Mouse (Mus musculus) neural tube, embryonic 11.5 days (tissue): Measurements from ENCODE around the gene Edar. TPM values are rescaled to one million over a fixed set of nuclear protein-coding genes. Genes with fewer than 3 reads are reported as not detected.

ENCODE experiments used
- ATAC-seq: fragments of 200-750 bp; cut with Nextera tagmentation; 2 replicates; pipeline ENCODE4 v1.8.0; 2017; ENCODE audit warnings: moderate number of reproducible peaks, mild to moderate bottlenecking, moderate TSS enrichment, moderate library complexity; ENCODE audit not compliant: insufficient read depth, low FRiP score, low TSS enrichment
- DNase-seq: peaks from one replicate; pipeline ENCODE4 v3.0.0-alpha.2; 2015; ENCODE audit warnings: low spot score
- H3K27ac ChIP-seq: fragments of 300-500 bp; sonication (generic); 2 replicates; pipeline ENCODE4 v1.5.1; 2014; ENCODE audit warnings: low read depth, mild to moderate bottlenecking, low read length
- H3K27me3 ChIP-seq: fragments of 300-500 bp; sonication (generic); 2 replicates; pipeline ENCODE4 v1.6.1; 2014; ENCODE audit warnings: mild to moderate bottlenecking, low read length, mixed read lengths; ENCODE audit not compliant: control insufficient read depth, insufficient read depth
- H3K36me3 ChIP-seq: fragments of 300-500 bp; sonication (generic); 2 replicates; pipeline ENCODE4 v1.6.1; 2014; ENCODE audit warnings: mild to moderate bottlenecking, low read length, moderate library complexity, mixed read lengths; ENCODE audit not compliant: control insufficient read depth, insufficient read depth
- H3K4me1 ChIP-seq: fragments of 300-500 bp; sonication (generic); 2 replicates; pipeline ENCODE4 v1.6.1; 2014; ENCODE audit warnings: low read length, mixed read lengths; ENCODE audit not compliant: control insufficient read depth, insufficient read depth
- H3K4me2 ChIP-seq: fragments of 300-500 bp; sonication (generic); 2 replicates; pipeline ENCODE4 v1.6.1; 2014; ENCODE audit warnings: low read depth, mild to moderate bottlenecking, moderate library complexity
- H3K4me3 ChIP-seq: fragments of 300-500 bp; sonication (generic); 2 replicates; pipeline ENCODE4 v1.5.1; 2014; ENCODE audit warnings: low read depth, low read length
- H3K9ac ChIP-seq: fragments of 300-500 bp; sonication (generic); 2 replicates; pipeline ENCODE4 v1.6.1; 2014; ENCODE audit warnings: mild to moderate bottlenecking, low read length
- H3K9me3 ChIP-seq: fragments of 300-500 bp; sonication (generic); 2 replicates; pipeline ENCODE4 v1.6.1; 2016; ENCODE audit warnings: low read length; ENCODE audit not compliant: control insufficient read depth
- WGBS: fragments of 180-500 bp; shearing (Covaris S2); extraction: QIAGEN DNeasy Blood & Tissue Kit; methylation state at CpG from one replicate; pipeline ENCODE4 v1.1.7; 2014; 5-methylcytosine and 5-hydroxymethylcytosine counted together
- polyA plus RNA-seq: library from polyadenylated mRNA; unstranded; fragments of >200 nt; fragmentation: Nextera tagmentation; extraction: Ambion mirVana; gene quantifications from 2 replicates; pipeline ENCODE4 v1.2.1, GENCODE M21; 2014

The Edar gene
- polyA plus RNA-seq, 1 experiment from 2014 or later = 0.32 TPM

- Histone ChIP-seq H3K4me3 (no peak overlapping the region), H3K4me2 (no peak overlapping the region), H3K9ac (no peak overlapping the region), H3K36me3 (no peaks in the 10 kb centered on the region), H3K4me1 (no peaks in the 10 kb centered on the region), H3K27me3 (no peaks in the 10 kb centered on the region), H3K9me3 (no peaks in the 10 kb centered on the region), H3K27ac (no peak overlapping the region)
- no peak for ATAC-seq
- DNase-seq = no peak
- WGBS = 69% methylated on average over 10 of the region's 10 CpGs
Measured at GRCm38 (mm10) chr10:58641631-58642030, 33.8 kb downstream of the Edar start.

DNA sequence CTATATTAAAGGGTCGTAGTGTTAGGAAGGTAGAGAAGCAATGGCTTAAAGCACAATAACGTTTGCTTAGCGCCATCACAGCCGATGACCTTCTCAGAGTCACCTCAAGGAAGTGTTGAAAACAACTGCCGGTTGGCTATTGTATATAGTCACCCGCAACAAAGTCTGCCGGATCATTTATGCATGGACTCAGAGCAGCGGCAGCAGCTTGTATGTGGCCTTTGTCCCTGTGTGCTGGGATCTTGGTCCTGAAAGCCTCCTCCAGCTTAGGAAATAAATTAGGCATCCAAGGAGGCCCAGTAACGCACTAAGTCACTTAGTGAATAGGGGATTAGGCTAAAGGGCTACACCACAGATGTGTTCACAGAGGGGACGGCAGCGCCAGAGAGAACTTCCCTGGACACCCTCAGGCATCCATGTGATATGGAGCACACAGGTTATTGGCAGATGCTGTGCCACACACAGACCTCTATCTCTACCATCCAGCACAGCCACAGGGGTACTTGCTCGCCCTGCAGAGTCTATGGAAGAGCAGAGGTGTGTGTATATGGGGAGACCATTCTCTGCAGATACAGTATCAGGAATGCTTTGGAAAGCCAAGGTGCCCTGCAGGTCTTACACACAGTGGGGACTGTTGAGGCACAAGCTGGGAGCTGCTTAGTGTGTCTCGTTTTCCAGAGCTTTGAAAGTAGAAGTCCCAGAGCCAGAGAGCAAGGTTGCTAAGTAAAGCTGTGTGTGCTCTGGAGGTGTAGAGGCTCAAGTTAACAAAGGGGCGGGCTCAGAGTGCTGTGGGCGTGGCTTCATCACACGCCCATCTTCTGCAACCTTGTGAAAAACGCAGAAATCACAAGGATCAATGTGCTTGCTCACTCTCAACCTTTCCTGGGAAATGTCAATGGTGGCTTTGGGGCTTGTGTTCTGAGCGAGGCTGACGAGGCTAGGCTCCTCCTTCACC, 34.7 kb downstream of the Edar start:
- Histone ChIP-seq H3K4me2 (no peak overlapping the region), H3K27ac (no peak overlapping the region), H3K36me3 (no peaks in the 10 kb centered on the region), H3K4me3 (no peak overlapping the region), H3K27me3 (no peaks in the 10 kb centered on the region), H3K9me3 (no peaks in the 10 kb centered on the region), H3K9ac (no peak overlapping the region), H3K4me1 (0 out of 2 replicates have a peak, but pooled peaks cover 3% of the 10 kb centered on the region)
- 47% methylated on average over 19 of the region's 19 CpGs for WGBS
- ATAC-seq (no peak), DNase-seq (no peak)

GRCm38 (mm10) chr10:58639291-58639690, 36.2 kb downstream of the Edar start:
- 77% methylated on average over 6 of the region's 6 CpGs for WGBS

DNA sequence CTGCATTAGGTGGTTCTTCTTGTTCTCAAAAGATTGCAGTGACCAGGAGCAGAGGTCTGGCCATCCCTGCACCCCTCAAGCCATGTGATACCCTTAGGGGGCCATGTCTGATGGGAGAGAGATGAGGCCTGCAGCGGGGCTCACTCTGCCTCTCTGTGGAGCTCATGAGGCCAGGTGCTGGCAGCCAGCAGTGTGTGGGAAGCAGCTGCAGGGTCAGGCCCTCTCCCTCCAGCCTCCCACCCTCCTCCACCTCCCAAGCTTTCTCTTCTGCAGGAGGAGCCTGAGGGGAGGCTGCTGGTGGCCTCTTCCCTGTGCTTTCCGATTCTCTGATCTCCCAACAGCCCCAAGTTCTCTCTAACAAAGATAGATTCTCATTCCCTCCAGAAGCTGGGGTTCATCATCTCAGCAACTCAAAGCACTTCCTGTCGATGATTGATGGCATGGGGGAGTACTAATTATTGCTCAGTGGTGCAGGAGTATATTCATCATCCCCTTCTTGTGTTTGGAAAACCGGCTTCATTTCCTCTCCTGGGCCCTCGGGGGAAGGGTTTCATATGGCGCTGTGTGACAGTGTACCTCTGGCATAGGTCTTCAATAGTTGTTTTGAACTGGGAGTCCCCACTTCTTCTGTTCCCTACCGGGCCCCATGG, 38.9 kb downstream of the Edar start:
- H3K4me2 ChIP-seq = no peak overlapping the region
- no peaks in the 10 kb centered on the region for H3K9me3 ChIP-seq
- no peaks in the 10 kb centered on the region for H3K36me3 ChIP-seq
- no peak overlapping the region for H3K4me3 ChIP-seq
- no peak for ATAC-seq
- peak; percentile 57 for DNase-seq
- 0 out of 2 replicates have a peak, but pooled peaks cover 3% of the 10 kb centered on the region for H3K4me1 ChIP-seq
- H3K27me3 ChIP-seq = no peaks in the 10 kb centered on the region
- H3K9ac ChIP-seq = no peak overlapping the region
- WGBS = 58% methylated on average over 7 of the region's 7 CpGs
- H3K27ac ChIP-seq = no peak overlapping the region

More at GRCm38 (mm10) chr10:58639291-58639690, 36.2 kb downstream of the Edar start:
- Histone ChIP-seq H3K4me3 (no peak overlapping the region), H3K9me3 (no peaks in the 10 kb centered on the region), H3K36me3 (no peaks in the 10 kb centered on the region), H3K4me2 (no peak overlapping the region), H3K27me3 (no peaks in the 10 kb centered on the region), H3K27ac (no peak overlapping the region), H3K9ac (no peak overlapping the region), H3K4me1 (0 out of 2 replicates have a peak, but pooled peaks cover 3% of the 10 kb centered on the region)
- no peak for DNase-seq
- ATAC-seq = no peak

GRCm38 (mm10) chr10:58633507-58633906, 41.9 kb downstream of the Edar start:
- ATAC-seq (no peak), DNase-seq (no peak)
- Histone ChIP-seq H3K4me2 (no peak overlapping the region), H3K4me1 (0 out of 2 replicates have a peak, but pooled peaks cover 3% of the 10 kb centered on the region), H3K27me3 (no peaks in the 10 kb centered on the region), H3K9ac (no peak overlapping the region), H3K9me3 (no peaks in the 10 kb centered on the region), H3K4me3 (no peak overlapping the region), H3K27ac (no peak overlapping the region), H3K36me3 (no peaks in the 10 kb centered on the region)
- WGBS = 83% methylated on average over 2 of the region's 2 CpGs

DNA sequence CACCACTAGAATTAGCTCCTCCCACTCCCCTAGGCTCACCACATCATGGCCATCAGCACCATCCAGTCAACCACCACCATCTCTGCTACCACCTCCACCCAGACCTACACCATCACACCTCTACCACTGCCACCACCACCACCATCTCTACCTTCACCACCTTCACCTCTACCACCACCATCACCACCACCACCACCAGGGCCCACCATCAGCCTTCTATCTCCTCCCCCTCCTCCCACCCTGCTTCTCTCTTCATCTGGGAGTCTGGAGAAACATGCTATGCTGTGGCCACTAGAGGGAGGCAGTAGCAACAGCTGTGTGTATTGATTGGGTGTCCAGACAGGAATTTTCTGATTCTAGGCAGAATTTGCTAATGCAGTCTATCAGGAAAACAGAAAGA, 47.9 kb downstream of the Edar start:
- Histone ChIP-seq H3K4me2 (no peak overlapping the region), H3K4me3 (no peak overlapping the region), H3K27ac (no peak overlapping the region), H3K36me3 (no peaks in the 10 kb centered on the region), H3K27me3 (no peaks in the 10 kb centered on the region), H3K4me1 (no peaks in the 10 kb centered on the region), H3K9me3 (no peaks in the 10 kb centered on the region), H3K9ac (no peak overlapping the region)
- DNase-seq (no peak), ATAC-seq (peak; percentile 55; the same call in 1 of the 2 replicates)

DNA sequence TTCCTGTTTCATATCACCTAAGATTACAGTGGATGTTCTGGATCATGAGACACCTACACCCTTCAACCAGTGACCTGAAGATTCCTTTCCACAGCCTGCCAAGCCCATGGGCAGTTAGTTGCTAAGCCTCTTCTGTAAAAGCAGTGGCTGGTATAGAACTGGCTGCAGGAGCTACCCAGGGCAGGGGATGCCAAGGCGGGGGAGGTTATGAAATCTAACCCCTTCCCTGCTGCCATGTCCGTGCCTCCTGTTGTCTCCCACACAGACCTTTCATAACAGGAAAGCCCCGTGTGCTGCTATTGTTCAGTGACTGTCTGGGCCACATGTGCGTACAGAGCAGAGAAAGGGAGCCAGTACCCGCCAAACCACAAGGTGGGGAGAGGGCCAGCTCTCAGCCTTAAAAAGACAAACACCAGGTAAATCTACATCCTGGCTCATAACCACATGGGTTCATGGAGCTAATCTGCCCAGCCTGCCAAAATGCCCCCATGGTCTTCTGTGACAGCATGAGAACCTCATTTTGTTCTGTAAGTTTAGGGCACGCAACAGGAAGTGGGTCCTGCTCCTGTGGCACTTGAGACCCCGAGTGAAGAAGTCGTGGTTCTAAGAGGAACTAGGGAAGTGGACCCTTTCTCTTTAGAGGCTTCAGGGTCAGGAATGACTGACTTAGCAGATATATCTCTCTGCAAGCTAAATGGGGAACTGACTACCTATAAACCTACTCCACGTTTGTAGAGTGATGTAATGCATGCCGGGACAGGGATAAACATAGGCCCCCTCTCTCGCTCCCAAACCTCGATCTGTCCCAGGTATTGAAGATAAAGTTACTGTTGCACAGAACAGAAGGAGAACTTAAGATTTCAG, 50.4 kb downstream of the Edar start:
- no peak overlapping the region for H3K4me3 ChIP-seq
- no peak overlapping the region for H3K4me2 ChIP-seq
- no peaks in the 10 kb centered on the region for H3K4me1 ChIP-seq
- H3K27me3 ChIP-seq = no peaks in the 10 kb centered on the region
- no peak for DNase-seq
- H3K27ac ChIP-seq = no peak overlapping the region
- ATAC-seq = no peak
- no peaks in the 10 kb centered on the region for H3K9me3 ChIP-seq
- H3K9ac ChIP-seq = no peak overlapping the region
- WGBS = 79% methylated on average over 12 of the region's 12 CpGs
- no peaks in the 10 kb centered on the region for H3K36me3 ChIP-seq

DNA sequence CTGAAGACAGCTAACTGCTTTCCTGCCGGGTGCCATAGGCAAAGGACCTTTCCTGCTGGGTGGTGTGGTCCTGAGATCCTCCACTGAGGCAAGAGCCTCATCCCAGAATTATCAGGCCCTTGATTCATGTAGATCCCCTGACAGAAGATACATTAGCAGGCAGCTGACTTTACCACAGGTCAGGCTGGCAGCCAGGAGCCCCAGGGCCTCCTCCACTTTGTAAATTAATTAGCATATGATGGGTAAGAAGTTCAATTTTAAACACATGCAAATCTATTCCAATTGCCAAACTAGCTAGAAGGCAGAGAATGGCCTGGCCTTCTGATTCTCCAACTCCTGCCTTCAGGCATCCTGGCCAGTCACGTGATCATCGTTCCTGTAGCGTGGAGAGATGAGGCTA, 56.2 kb downstream of the Edar start:
- no peaks in the 10 kb centered on the region for H3K4me1 ChIP-seq
- H3K9ac ChIP-seq = no peak overlapping the region
- H3K27ac ChIP-seq = no peak overlapping the region
- 81% methylated on average over 4 of the region's 4 CpGs for WGBS
- H3K4me3 ChIP-seq = no peak overlapping the region
- DNase-seq (no peak), ATAC-seq (no peak; the same call in 1 of the 2 replicates)
- H3K4me2 ChIP-seq = no peak overlapping the region
- H3K27me3 ChIP-seq = no peaks in the 10 kb centered on the region
- H3K9me3 ChIP-seq = no peaks in the 10 kb centered on the region
- no peaks in the 10 kb centered on the region for H3K36me3 ChIP-seq
